Mouse (Mus musculus): Measurements from ENCODE around the gene Plxdc1.
A peak's percentile ranks its signal among the peaks of the same experiment; 100 is the strongest.

DNA sequence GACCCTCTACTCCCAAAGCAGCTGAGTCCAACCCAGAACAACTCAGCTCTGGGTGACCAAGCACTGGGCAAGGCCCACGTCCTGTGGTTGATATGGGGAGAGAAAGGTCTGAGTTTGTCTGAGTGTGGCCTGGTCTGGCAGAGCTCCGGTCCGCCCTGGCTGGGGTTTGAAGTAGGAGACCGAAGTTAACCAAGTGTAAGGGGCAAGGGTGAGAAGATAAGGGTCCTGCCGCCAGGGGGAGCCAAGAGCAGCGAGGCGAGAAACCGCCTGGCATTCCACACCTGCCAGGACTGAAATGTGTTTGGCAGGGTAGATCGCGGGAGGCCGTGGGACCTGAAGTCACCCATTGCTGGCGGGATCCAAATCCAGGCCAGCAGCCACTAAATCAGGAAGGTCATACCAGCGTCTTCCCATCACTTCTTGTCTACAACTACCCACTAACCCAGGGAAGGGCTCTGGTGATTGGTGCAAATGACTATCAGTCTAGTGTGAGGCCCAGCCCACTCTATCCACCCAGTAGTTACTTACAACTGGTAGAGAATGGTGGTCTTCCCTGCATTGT is 8.4 kb upstream of the Plxdc1 start:
- peak; percentile 84 for TF ChIP-seq CTCF (IDR thresholded peaks at IDR 0.05; ENCODE audit: low read depth)
- TF ChIP-seq EP300 (optimal IDR thresholded peaks at IDR 0.05): no peak

Measured in stomach, postnatal 0 days (tissue).